Mouse (Mus musculus): ENCODE data around the gene Tamm41.

- TF ChIP-seq POLR2A (IDR thresholded peaks at IDR 0.05; ENCODE audit: extremely low read depth, insufficient read depth, low read length) (no peak), CTCF (IDR thresholded peaks at IDR 0.05; ENCODE audit: low read depth, low read length) (no peak)
These were observed 76.2 kb downstream of the Tamm41 start for GRCm38 (mm10) chr6:114961276-114962068.
